Mouse (Mus musculus) ovary, postnatal 10 days (tissue): ENCODE data around the gene Zfp598.
"Not testable (repeated sequence)": the region's sequence is repeated elsewhere in the genome, so short reads cannot be mapped to it uniquely, and the experiment has no call there.

Source experiments
- DNase-seq: peaks from one replicate; pipeline ENCODE4 v3.0.0; 2022; ENCODE audit warnings: low spot score

Gene Zfp598

DNA sequence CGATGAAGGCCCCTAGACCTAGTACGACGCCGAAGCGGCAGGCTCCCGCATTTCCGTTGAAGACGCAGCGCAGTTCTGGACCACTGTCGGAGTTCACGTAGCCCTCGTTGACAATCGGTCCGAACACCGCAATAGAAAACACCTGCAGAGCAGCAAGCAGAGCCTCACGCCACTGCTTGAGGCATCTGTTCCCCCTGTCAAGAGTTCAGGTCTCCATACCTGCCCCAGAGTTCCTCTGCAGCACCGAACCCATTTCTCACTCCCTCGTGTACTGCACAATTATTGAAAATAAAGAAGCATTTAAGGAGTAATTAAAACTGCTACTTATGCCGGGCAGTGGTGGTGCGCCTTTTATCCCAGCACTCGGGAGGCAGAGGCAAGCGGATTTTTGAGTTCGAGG, 18.1 kb downstream of the Zfp598 start:
- DNase-seq = no peak

DNA sequence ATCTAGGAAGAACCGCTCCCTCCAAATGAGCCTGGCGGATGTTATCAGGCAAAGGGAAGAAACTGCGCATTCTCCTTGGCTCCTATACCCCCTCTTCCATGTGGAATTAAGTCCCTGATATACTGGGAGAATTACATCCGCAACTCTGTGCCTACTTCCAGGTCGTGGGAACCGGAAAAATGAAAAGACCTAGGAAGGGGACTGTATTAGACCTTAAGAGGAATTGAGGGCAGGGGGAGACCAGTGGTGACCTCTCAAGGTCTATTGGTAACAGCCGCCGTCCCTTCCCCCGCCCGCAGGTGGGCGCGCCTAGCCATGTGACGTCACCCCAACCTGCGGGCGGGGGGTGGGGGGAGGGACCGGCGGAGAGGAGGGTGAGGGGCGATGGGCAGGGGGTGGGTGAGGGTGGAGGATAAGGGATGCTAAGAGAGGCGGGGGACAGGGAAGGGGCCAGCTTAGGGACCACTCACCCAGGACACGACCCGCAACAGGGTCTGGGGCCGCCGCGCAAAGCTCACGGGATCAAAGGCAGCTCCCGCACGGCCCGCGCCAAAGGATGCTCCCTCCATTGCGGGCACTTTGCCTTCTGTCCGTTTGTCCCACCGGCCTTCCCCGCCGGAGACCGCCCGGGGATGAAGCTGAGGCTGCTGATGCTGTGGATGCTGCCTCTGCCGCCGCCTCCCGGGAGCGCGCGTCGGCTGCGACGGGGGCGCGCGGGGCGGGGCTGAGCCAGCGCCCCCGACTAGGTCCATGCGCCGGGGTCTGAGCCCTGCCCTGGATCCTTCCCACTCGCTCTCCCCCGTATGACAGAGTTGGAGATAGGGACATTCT, 20.0 kb downstream of the Zfp598 start, which contains the start of gene Syngr3:
Gene Syngr3 (minus strand): TSS at position 705 of the 831 bp plus-strand sequence.
- DNase-seq = no peak

DNA sequence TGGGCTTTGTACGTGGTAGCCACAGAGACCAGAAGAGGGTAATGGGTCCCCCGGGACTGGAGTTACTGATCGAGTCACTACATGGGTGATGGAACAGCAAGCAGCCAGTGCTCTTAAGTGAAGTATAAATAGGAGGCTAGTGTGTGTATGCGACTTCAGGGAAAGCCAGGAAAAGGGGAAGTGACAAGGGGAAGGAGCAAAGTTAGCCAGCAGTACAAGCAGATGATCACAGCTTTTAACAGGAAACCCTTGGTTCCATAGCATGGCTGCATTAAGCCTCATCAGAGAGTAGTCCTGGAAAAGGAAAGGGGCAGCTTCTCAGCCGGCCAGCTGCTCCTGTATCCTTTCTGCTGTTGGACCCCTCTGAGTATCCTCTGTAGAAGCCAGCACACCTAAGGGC, 22.9 kb downstream of the Zfp598 start:
- no peak for DNase-seq

DNA sequence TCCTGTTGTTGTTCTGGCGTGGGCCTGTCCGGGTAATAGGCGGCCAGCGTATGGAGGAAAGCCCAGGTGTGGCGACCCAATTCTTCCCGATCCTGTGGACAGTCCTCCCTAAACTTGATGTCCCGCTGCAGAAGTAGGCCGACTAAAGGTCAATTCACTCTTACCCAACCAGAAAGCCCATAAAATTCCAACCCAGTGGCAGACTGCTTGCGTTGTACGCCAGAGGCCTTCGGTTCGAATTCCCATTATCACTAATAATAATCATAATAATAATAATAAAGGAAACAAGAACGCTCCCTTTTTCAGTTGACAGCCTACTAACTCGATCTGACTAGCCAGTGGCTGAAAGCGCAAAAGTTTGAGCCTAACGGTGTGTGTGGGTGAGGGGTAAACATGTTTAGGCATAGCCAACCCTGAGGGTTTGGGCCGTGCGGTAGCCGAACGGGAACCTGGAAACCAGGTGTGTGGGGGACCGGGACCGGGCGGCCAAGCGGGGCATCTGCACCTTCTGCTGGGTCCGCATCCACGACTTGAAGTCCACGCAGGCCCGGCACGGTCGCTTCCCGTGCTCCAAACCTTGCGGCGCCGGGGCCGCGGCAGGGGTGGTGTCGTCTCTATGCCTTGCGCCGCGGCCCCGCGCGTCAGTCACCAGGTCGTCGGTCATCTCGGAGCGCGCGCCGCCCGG, 26.0 kb downstream of the Zfp598 start:
- peak; percentile 29 for DNase-seq

DNA sequence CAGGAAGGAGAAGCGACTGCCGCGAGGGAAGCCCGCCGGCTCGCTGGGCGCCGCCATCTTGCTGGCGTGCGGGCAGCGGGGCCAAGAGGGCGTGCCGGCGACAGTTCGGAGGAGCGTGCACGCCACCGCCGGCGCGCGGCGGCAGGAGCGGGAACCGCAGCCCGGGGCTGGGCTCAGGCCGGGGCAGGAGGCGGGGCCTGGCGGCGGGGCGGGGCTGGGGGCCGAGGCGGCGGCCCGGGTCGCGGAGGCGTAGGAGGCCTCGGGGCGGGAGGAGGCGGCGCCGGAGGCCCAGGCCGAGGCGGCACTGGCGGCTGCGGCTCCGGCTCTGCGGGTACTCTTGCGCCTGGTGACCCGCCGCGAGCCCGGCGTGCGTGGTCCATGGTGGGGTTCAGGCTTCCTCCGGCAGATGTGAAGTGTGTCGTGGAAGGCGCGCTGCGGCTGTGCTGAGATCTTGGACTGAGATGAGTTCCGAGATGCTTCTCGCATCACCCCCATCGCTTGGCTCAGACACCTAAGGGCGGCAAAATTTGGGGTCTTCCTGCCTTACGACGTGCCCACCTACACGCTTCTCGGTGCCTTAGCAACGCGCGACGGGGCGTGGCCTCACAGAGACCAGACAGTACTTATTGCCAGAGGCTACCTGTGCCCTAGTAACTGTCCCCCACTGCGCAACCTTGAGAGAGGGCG, 26.7 kb downstream of the Zfp598 start, which contains the start of the genes Gfer and Noxo1:
Gene Gfer (minus strand): TSS at position 146 of the 687 bp plus-strand sequence.
Gene Noxo1 (plus strand): TSS at position 224 of the 687 bp plus-strand sequence.
- peak; percentile 67 for DNase-seq

DNA sequence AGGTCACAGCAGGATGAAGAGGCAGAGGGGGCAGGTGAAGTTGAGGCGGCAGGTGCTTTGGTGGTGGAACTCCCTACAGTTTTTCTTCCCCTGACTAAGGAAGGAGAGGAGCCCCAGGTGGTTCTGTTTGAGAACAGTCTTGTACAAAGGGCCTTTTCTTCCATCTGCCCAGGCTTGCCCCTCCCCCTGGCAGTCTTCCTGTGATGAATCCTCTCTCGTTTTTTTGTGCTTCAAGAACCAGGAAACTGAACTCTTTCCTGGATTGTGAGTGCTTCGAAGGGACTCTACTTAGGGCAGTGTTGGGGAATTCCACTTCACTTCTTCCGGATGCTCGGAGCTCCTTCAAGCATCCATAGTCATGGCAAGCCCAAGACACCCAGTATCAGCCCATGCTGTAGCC, 28.5 kb downstream of the Zfp598 start:
- no peak for DNase-seq

DNA sequence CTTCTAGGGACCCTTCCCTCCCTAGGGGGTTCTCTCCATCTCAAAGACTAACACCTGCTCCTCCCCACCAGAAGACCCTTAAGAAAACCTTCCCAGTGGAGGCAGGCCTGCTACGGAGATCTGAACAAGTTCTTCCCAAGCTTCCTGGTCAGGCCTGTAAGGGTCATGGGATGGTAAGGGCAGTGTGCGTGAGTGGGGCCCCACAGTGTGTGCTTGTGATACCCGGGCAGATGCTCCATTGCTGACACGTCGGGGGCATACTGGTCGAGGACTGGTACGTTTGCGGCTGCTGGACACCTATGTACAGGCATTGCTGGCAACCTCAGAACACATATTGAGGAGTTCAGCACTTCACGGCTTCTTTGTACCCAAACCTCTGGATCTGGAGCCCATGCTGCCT, 29.2 kb downstream of the Zfp598 start:
- DNase-seq = no peak

DNA sequence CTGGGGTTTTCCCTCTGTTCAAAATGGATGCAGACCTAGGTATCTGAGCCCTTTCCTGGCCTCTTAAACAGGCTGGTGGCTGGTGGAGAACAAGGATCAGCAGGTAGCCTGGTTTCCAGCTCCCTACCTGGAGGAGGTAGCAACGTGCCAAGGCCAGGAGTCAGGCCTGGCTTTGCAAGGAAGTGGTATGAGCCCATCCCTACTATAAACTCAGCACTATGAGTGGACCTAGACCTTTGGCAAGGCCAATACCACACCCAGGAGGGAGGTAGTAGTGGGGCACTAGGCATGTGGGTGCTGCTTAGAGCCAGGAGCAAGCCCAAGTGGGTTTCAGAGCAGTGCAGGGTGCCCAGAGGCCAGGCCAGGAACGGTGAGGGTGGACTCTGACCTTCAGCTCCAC, 30.0 kb downstream of the Zfp598 start:
- no peak for DNase-seq

DNA sequence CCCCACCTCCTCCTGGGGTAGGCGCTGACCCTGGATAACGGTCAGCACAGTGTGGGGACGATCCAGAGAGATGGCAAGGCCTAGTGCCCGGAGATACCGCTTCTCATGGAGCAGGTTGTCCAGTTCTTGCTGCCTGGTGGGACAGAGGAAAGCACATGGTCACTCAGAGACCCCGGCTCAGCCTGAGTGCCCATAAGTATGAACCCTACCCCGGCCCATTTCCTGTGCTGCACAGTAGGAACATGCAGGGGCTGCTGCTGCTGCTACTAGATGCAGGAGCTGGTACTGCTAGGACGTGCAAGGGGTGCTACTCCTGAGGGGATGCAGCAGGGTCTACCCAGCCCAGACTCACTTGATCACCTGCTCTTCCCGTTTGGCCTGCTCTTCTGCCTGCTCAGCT, 31.8 kb downstream of the Zfp598 start:
- no peak for DNase-seq

DNA sequence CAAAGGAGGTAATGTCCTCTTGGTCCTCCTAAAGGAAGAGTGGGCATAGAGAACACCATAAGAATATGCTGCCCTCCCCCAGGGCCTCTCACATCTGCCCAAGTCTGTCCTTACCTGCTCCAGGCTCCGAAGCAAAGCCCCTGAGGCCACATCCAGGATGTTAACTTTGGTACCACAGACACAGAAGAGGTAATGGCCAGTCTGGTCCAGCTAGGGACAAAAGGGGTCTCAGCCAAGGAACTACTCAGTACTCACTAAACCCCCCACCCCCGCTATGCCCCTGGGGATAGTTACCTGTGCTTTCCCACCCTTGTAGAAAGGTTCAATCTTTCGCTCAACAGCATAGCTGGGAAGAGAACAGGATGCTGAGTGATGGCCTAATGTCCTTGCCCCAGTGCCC, 36.3 kb downstream of the Zfp598 start:
- DNase-seq = no peak

DNA sequence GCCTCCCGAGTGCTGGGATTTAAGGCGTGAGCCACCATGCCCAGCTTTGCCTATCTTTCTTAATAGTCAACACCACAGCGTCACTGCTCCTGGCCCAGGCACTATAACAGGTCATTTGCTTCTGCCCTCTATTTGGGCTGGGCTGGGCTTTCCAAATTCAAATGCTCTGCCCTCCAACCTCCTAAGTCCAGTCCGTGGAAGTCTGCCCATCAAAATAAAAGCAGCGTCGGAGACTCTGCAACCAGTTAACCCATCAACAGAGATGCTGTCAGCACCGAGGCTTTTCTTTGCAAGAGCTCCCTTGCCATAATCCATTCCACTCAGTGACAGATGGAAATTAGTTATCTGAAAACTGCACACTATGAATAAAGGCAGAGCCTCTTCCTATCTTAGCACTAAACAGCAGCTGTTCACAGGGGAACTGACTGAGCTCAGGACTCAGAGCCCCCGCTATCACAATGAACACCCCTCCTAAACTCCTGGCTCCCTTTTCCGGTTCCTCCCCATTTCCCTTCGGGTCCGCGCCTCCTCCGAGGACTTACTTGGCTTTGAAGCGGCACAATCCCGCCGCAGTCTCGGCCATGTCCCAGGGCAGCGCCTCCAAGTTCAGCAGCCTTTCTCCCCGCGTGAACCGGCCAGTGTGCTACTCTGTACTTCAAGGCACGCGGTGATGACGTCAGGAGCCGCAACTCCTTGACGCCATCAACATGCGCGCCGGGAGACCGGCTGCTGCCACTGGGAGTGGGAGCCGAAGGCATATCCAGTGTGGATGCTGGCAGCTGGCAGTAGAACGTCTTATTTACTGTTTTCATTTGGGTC, 37.7 kb downstream of the Zfp598 start, which contains the start of gene Tbl3:
Gene Tbl3 (minus strand): TSS at position 679 of the 819 bp plus-strand sequence.
- DNase-seq = peak; percentile 89

DNA sequence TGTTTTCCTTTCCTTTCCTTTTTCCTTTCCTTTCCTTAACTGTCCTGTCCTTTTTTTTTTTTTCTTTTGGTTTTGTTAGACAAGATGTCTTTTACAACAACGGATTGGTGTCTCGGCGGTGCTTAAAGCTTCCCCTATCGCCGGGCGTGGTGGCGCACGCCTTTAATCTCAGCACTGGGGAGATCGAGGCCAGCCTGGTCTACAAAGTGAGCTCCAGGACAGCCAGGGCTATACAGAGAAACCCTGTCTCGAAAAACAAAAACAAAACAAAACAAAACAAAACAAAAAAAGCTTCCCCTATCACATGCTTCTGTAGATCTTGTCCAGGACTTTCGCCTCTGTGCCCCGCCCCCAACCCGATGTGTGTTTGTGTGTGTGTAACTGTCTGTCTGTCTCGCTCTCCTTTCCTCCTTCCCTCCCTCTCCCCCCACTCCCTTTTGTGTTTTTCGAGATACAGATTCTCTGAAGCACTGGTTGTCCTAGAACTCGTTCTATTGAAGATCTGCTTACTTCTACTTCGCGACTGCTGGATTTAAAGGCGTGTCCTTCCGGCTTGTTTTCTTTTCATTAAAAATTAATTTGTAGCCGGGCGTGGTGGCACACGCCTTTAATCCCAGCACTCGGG, 38.4 kb downstream of the Zfp598 start:
- no peak for DNase-seq

DNA sequence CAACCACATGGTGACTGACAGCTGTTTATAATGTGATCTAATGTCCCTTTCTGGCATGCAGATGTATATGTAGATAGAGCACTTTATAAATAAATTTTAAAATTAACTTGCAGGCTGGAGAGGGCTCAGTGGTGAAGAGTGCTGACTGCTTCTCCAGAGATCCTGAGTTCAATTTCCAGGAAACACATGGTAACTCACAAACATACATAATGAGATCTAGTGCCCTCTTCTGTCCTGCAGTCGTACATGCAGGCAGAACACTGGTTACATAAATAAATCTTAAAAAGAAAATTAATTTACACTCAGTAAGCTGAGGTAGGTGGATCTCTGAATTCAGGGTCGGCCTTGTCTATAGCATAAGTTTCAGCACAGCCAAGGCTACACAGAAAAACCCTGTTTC, 39.2 kb downstream of the Zfp598 start:
- DNase-seq = no peak

DNA sequence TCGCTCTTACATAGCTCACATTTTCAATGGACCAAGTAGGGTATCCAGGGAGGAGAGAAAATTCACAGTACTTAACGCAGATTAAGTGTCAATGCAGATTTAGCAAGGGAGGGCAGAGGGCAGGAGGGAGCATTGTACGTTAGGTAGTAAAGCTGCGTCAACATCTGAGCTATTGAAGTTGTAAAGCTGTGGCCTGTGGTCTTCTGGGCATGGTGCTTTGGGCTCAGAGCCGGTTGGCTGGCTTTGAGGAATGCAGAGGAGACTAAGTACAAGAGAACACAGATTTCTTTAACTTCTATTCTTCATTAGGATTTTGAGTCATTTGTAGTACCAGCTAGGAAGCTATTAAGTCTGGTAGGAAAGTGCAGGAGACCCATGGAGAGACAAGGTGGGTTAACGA, 46.1 kb downstream of the Zfp598 start:
- no peak for DNase-seq

DNA sequence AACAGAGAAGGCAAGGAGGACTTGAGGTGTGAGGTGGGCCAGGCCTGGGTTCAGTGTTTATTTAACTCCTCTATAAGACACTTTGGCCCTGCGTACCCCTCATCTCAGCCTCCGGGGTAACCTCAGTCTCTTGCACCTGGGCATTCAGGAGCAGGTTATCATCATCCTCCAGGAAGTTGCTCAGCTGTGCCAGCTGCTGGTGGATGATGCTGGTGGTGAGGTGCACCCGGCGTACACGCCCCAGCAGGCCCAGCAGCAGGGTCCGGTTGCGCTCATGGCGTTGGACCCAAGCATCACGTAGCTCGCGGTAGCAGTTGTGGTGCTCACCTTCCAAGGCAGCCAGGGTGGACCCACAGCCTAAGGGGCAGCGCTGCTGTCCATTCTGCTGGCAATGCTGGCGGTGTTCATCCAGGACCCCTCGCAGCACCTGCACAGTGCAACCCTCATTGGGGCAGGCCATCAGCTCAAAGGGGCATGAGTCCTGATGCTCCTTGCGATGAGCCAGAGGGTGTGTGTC, 46.7 kb downstream of the Zfp598 start:
- no peak for DNase-seq

DNA sequence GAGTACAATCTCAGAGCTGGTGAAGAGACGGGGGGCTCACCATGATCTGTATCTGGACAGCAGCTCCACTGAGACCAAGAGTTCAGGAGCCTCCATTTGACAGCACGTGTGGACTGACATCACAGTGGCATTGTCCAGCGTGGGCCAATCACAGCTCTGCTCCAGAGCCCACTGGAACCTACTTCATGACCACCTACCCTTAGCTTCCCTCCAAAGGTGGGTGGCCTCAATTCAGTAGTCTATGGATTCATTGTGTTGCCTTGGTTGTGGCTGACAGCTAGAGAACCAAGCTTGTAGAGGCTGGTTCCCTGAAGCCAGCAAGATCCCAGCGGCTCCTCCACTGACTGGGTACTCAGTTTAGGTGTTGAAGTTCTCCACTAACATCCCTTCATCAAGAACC, 48.5 kb downstream of the Zfp598 start, which contains the start of the genes Rnf151 and Rps2:
Gene Rnf151 (minus strand): TSS at position 121 of the 400 bp plus-strand sequence.
Gene Rps2 (plus strand): TSS at position 174 of the 400 bp plus-strand sequence.
- no peak for DNase-seq

DNA sequence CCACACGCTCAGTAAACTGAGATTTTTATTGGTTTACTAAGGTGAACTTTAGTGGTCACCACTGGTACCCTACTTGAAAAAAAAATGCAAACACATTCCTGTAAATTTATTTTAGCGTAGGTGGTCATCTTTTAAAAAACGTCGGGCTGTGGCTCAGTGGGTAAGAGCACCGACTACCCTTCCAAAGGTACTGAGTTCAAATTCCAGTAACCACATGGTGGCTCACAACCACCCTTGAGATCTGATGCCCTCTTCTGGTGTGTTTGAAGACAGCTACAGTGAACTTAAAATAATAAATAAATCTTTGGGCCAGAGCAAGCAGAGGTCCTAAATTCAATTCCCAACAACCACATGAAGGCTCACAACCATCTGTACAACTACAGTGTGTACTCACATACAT, 49.5 kb downstream of the Zfp598 start:
- DNase-seq = not testable (repeated sequence)

DNA sequence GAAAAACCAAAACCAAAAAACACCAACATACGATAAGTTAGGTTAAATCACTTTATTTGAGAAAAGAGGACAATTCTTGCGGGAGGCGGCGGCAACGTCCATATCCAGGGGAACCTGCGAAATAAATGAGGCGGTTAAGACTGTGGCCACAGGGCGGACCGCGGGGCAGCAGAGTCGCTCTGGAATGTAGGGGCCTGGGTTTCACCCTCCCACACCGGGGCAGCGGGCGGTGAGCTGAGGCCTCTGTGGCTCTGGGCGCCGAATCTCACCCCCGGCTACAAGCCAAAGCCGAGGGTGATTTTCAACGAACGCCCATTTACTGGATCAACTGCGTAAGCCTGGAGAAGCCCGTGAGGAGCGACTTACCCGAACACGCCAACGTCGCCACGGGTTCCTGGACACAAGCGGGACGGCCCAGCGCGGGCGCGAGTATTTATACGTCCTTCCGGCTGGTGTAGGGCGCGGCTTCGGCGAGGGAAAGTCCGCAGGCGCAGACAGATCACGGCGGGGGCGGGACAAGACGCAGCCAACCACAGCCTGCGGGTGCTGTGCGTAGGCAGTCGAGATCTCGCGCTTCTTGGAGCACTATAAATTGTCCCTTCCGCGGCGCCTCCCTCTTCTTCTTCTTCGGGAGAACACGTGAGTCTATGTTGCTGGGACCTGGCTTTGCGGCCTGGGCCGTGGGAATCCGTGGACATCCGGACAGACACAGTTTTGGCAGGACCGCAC, 50.2 kb downstream of the Zfp598 start:
- peak; percentile 92 for DNase-seq

DNA sequence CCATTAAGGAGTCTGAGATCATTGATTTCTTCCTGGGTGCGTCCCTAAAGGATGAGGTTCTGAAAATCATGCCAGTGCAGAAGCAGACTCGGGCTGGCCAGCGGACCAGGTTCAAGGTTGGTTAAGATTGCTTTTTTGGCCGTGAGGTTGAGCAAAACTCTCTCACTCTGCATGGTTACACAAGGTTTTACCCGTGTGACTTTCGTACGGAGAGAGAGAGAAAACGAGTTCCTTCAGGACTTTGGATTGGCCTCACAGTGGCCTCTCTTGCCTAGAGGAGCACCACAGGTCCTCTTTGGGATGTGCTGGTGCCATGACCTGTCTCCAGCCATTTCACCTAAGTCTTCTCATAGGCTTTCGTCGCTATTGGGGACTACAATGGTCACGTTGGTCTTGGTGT, 51.1 kb downstream of the Zfp598 start:
- not testable (repeated sequence) for DNase-seq

DNA sequence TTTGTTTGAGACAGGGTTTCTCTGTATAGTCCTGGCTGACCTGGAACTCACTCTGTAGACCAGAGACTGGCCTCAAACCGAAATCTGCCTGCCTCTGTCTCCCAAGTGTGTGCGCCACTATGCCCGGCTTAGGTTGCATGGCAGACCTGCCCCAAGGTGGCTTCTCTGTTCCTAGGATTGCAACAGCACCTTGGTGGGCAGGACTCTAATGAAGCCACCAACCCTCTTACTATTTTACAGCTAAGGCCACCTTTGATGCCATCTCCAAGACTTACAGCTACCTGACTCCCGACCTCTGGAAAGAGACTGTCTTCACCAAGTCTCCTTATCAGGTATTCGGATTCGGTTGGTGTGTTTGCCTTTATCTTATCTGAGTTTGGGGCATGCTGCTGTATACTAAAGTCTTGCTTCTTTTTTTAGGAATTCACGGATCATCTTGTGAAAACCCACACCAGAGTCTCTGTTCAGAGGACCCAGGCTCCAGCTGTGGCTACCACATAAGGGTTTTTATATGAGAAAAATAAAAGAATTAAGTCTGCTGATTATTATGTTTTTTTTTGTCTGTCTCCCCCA, 52.0 kb downstream of the Zfp598 start:
- not testable (repeated sequence) for DNase-seq
